Mouse (Mus musculus): Measurements from ENCODE around the gene Irx2. TPM values are rescaled to one million over a fixed set of nuclear protein-coding genes. Genes with fewer than 3 reads are reported as not detected.
A peak's percentile ranks its signal among the peaks of the same experiment; 100 is the strongest.

Irx2 gene
- total RNA-seq, 2 experiments from 2014 or later, result 3.7 to 5.7 TPM

DNA sequence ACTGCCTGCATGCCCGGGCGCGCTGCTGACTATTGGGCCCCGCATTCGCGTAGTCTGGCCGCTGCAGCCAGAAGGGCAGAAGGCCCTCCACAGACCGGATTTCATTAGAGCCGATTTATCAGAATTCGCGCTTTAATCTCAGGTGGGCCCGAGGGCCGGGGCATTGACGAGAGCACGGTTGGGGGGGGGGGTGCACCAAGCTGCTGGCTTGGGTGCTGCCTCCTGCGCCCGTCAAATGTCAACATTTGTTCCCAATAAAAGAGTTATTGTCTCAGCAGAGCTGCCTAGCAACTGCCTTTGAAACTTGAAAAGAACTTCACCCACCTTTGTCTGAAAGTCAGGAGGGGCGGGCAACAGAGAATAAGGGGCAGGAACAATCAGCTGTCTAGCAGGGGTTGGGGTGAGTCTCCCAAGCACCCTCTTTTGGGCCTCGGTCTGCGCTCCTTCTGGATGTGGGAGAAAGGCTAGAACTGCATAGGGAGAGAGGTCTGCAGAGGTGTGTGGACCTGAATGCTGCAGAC, 7.8 kb downstream of the Irx2 start:
- no peak for DNase-seq

DNA sequence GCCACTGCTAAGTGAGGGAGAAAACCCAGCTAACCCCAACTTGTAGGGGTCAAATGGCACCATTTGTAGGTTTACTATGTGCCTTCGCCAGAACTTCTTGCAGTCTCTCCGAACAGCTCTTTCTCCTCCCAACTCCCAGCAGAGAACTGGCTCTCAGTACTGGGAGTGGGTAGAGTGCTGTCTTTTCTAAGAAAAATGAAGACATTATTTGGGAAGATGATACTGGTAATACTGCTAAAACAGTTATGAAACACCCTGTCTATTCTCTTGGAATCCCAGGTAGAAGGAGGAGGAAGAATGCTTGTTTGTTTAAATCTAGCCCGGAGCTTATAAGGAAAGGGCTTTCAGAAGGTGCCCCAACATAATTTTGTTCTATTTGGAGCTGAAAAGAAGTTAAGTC, 8.9 kb downstream of the Irx2 start:
- no peak for DNase-seq

DNA sequence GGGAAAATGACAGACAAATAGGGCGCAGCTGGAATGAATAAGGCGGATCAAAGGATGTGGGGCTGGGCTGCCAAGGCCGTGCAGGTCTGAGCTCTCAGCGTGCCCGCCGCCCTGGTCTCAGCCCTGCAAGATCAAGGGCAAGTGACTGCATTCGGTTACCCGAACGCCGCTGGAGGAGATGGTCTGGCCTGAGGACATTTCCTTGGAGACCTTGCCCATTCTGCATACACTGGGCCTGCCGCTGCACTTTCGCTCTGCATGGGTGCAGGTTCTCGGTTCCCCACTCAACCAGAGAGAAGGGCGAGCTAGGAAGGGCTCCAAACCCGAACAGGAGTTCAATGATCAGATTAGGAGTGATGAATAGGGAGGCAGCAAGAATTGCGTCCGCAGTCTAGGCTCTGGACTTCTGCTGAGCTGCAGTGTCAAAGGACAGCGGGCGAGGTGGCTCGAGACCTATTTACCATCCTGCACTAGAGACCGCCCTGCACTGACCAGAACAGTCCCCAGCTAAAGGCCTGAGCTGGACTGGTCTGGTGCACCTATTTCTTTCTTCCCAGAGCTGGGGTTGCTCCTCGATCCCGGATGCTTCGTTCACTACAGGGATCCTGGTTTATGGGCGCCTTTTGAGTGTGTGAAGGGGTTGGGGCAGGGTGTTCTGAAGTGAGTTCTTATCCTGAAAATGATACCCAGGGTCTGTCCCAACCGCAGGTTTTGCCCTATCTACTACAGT, 9.9 kb downstream of the Irx2 start:
- DNase-seq, result peak in 1 of 2 experiments; percentile 8

DNA sequence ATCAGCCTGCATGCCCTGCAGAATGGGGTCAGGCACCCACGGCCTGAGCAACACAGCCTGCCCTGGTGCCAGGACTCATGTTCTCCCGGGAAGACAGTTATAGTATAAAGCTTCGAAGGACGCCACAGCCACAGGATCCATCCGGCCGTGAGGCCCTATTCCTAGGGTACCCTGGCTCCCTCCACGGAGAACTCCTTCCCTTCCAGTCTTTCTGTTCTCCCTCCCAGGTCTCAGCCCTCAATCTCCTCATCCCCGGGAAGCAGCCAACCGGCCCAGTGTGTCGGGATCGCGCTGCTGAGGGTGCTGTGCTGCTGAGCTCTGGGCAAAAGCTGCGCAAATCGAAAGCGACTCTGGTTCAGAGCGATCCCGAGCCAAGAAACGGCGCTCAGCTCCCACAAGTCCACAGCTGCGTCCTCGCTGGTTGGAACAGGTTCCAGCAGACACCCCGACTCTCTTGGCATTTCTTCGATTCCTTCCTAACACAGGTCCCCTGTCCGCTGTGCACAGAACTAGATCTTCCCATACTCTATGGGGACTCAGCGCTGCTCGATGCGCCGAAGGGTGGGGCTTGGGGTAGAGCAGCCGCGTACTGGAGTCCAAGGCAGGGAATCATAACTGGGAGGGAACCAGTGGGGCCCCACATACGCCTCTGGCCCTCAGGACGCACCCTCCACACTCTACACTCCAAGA, 11.0 kb downstream of the Irx2 start:
- peak in 1 of 2 experiments; percentile 37 for DNase-seq

DNA sequence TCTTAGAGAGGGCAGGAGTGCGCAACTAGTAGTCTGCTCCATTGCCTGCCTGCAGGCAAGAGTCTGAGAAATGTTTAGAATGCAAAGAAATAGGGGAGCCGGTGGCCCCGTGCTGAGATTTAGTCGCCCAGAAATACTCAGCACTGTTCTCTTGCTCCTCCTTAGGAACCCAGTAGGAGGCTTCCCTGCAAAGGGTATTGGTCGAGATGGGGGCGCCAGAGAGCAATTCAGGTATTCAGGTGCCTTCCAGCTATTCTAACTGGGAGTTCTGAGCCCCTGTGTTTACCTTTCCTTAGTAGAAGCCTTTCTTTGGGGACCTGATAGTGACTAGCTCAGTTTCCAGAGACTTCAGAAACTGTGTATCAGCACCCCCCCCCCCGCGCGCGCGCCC, 11.5 kb downstream of the Irx2 start:
- peak in 1 of 2 experiments; percentile 64 for DNase-seq

DNA sequence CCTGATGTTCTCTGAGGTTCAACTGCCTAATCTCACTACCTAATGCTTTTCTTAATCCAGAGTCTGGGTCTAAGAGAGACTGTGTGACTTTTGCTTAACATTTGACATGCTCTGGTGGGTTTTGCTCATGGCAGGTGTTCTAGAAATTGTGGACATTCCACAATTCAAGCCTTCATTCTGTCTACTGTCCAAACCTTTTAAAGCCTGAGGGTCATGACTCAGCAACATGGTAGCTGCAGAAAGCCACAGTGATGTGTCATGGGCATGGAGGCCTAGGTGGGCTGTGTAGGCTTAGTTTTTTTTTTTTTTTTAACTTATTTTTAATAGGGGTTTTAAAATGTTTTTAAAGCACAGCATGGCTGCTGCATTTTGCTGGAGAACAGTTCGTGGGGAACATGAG, 27.8 kb downstream of the Irx2 start:
- DNase-seq, result no peak

DNA sequence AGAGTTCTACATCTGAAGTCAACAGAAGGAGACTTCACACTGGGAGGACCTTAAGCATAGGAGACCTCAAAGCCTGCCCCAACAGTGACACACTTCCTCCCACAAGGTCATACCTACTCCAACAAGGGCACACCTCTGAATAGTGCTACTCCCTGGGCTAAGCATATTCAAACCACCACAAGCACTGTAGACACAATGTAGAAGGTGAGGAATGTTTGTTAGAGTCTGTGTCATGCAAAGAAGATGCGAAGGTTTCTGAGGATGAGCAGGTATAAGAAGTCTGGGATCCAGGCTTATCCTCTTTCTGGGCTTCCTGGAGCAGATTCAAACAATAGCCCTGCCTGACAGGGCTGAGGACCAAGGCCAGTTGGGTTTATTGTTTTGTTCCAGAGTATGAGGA, 47.2 kb downstream of the Irx2 start:
- no peak for DNase-seq
